Mouse (Mus musculus): Measurements from ENCODE around the gene Isoc2a. TPM values are rescaled to one million over a fixed set of nuclear protein-coding genes. Genes with fewer than 3 reads are reported as not detected.
A peak's percentile ranks its signal among the peaks of the same experiment; 100 is the strongest.

The Isoc2a gene
- total and polyA plus RNA-seq, 2 experiments = 63.5 to 110 TPM

DNA sequence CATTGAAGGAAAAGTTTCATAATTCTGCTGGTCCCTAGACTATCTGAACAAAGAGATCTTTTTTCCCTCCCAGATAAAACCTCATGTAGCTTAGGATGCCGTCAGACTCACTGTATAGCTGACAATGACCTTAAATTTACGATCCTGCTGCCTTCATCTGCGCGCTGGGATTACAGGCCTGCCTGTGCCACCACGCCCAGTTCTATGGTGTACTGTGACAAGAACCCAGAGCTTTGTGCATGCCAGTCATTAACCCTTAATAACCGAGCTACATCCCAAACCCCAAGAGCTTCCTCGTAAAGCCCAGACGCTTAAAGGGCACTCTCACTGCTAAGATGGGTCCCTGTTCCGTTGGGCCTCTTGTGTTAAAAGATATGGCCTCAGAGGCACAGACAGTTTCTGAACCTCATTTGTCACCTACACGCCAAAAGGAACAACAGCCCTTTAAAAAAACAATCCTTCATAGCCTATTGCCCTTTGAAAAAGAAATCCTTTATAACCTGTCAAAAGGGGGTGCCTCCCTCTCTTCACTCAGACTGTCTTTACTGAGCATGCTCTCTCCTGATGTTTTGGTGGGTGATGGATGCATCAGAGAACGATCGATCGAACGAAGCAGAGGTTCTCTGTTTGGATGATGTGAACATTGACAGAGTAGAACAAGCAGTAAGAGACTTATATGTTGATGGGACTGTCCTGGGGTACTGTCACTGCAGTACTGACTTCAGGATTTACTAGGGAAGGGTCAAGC, 38.9 kb downstream of the Isoc2a start:
- peak overlapping the region; percentile 60 for H3K9ac ChIP-seq (ENCODE audit: low read depth, low read length)
- DNase-seq (ENCODE audit: extremely low read depth, low read depth, low spot score) = no peak
- 17% methylated on average over 14 of the region's 14 CpGs for WGBS
- H3K27me3 ChIP-seq (ENCODE audit: control insufficient read depth, insufficient read depth, low read length) = no peaks in the 10 kb centered on the region
- H3K4me1 ChIP-seq (ENCODE audit: control insufficient read depth, insufficient read depth, low read length) = peaks cover 13% of the 10 kb centered on the region
- H3K4me3 ChIP-seq (ENCODE audit: insufficient read depth, low read depth, low read length) = peak overlapping the region; percentile 95
- peaks cover 3% of the 10 kb centered on the region; the same call in 1 of the 2 replicates for H3K36me3 ChIP-seq (ENCODE audit: control insufficient read depth, insufficient read depth, low read length)
- no peak overlapping the region; the same call in 1 of the 2 replicates for H3K27ac ChIP-seq (replicated peaks; ENCODE audit: insufficient read depth, low read depth, low read length)
- TF ChIP-seq POLR2A (IDR thresholded peaks at IDR 0.05; ENCODE audit: extremely low read depth, insufficient read depth, low read length) (no peak), CTCF (IDR thresholded peaks at IDR 0.05; ENCODE audit: low read depth, low read length) (no peak)
- H3K79me2 ChIP-seq (ENCODE audit: control insufficient read depth, insufficient read depth, low read length) = peaks cover 14% of the 10 kb centered on the region; the same call in 1 of the 2 replicates

DNA sequence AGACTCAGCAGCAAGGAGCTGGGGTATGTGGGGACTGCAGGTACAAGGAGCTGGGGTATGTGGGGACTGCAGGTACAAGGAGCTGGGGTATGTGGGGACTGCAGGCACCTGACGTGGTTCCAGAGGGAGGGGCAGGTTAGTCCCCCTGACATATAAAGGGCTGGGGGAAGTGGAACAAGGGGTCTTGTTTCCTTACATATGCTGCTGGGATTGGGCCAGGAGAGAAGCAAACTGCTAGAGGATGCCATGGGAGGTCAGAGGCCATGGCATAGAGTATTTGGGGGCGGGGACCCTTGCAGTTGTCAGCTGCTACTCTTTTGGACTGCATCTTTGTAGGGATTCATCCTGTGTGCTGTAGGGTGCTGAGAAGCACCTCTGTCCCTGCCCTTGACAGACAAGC, 40.5 kb downstream of the Isoc2a start:
- 95% methylated on average over 2 of the region's 2 CpGs for WGBS
- no peak overlapping the region for H3K4me3 ChIP-seq (ENCODE audit: insufficient read depth, low read depth, low read length)
- peaks cover 3% of the 10 kb centered on the region; the same call in 1 of the 2 replicates for H3K36me3 ChIP-seq (ENCODE audit: control insufficient read depth, insufficient read depth, low read length)
- TF ChIP-seq POLR2A (IDR thresholded peaks at IDR 0.05; ENCODE audit: extremely low read depth, insufficient read depth, low read length) = no peak
- TF ChIP-seq CTCF (IDR thresholded peaks at IDR 0.05; ENCODE audit: low read depth, low read length) = no peak
- H3K27ac ChIP-seq (replicated peaks; ENCODE audit: insufficient read depth, low read depth, low read length) = no peak overlapping the region
- no peak overlapping the region for H3K9ac ChIP-seq (ENCODE audit: low read depth, low read length)
- no peak for DNase-seq (ENCODE audit: extremely low read depth, low read depth, low spot score)
- H3K4me1 ChIP-seq (ENCODE audit: control insufficient read depth, insufficient read depth, low read length) = peaks cover 13% of the 10 kb centered on the region
- H3K27me3 ChIP-seq (ENCODE audit: control insufficient read depth, insufficient read depth, low read length) = no peaks in the 10 kb centered on the region
- H3K79me2 ChIP-seq (ENCODE audit: control insufficient read depth, insufficient read depth, low read length) = peaks cover 14% of the 10 kb centered on the region; the same call in 1 of the 2 replicates

GRCm38 (mm10) chr7:4918681-4919080, 41.7 kb downstream of the Isoc2a start:
- WGBS = 97% methylated on average over 15 of the region's 15 CpGs
- DNase-seq (ENCODE audit: extremely low read depth, low read depth, low spot score) = no peak
- Histone ChIP-seq H3K9ac (ENCODE audit: low read depth, low read length) (no peak overlapping the region), H3K4me1 (ENCODE audit: control insufficient read depth, insufficient read depth, low read length) (peaks cover 13% of the 10 kb centered on the region), H3K4me3 (ENCODE audit: insufficient read depth, low read depth, low read length) (no peak overlapping the region), H3K36me3 (ENCODE audit: control insufficient read depth, insufficient read depth, low read length) (peaks cover 3% of the 10 kb centered on the region; the same call in 1 of the 2 replicates), H3K27ac (replicated peaks; ENCODE audit: insufficient read depth, low read depth, low read length) (no peak overlapping the region), H3K79me2 (ENCODE audit: control insufficient read depth, insufficient read depth, low read length) (peaks cover 14% of the 10 kb centered on the region; the same call in 1 of the 2 replicates), H3K27me3 (ENCODE audit: control insufficient read depth, insufficient read depth, low read length) (peaks cover under 1% of the 10 kb centered on the region; the same call in 1 of the 2 replicates)
- TF ChIP-seq CTCF (IDR thresholded peaks at IDR 0.05; ENCODE audit: low read depth, low read length) = no peak
- no peak for TF ChIP-seq POLR2A (IDR thresholded peaks at IDR 0.05; ENCODE audit: extremely low read depth, insufficient read depth, low read length)

GRCm38 (mm10) chr7:4919096-4919495, 42.1 kb downstream of the Isoc2a start:
- TF ChIP-seq CTCF (IDR thresholded peaks at IDR 0.05; ENCODE audit: low read depth, low read length) (no peak), POLR2A (IDR thresholded peaks at IDR 0.05; ENCODE audit: extremely low read depth, insufficient read depth, low read length) (no peak)
- no peak overlapping the region for H3K4me3 ChIP-seq (ENCODE audit: insufficient read depth, low read depth, low read length)
- no peak overlapping the region for H3K9ac ChIP-seq (ENCODE audit: low read depth, low read length)
- peaks cover 5% of the 10 kb centered on the region for H3K27me3 ChIP-seq (ENCODE audit: control insufficient read depth, insufficient read depth, low read length)
- H3K4me1 ChIP-seq (ENCODE audit: control insufficient read depth, insufficient read depth, low read length) = peaks cover 15% of the 10 kb centered on the region
- 90% methylated on average over 20 of the region's 21 CpGs for WGBS
- H3K36me3 ChIP-seq (ENCODE audit: control insufficient read depth, insufficient read depth, low read length) = peaks cover 3% of the 10 kb centered on the region; the same call in 1 of the 2 replicates
- H3K79me2 ChIP-seq (ENCODE audit: control insufficient read depth, insufficient read depth, low read length) = peaks cover 14% of the 10 kb centered on the region; the same call in 1 of the 2 replicates
- H3K27ac ChIP-seq (replicated peaks; ENCODE audit: insufficient read depth, low read depth, low read length) = no peak overlapping the region
- DNase-seq (ENCODE audit: extremely low read depth, low read depth, low spot score) = no peak

DNA sequence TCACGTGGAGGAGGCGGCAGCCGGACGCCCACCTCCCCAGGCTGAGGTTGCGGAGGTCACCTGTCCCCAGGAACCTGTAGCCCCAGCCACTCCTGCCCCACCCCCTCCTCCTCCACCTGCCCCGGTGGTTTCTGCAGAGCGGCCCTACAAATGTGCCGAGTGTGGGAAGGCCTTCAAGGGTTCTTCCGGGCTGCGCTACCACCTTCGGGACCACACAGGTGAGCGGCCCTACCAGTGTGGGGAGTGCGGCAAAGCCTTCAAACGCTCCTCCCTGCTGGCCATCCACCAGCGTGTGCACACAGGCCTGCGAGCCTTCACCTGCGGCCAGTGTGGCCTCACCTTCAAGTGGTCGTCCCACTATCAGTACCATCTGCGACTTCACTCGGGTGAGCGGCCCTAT, 43.0 kb downstream of the Isoc2a start:
- H3K4me1 ChIP-seq (ENCODE audit: control insufficient read depth, insufficient read depth, low read length) = peaks cover 11% of the 10 kb centered on the region
- no peak overlapping the region for H3K9ac ChIP-seq (ENCODE audit: low read depth, low read length)
- H3K36me3 ChIP-seq (ENCODE audit: control insufficient read depth, insufficient read depth, low read length) = peaks cover 3% of the 10 kb centered on the region; the same call in 1 of the 2 replicates
- peaks cover 6% of the 10 kb centered on the region for H3K27me3 ChIP-seq (ENCODE audit: control insufficient read depth, insufficient read depth, low read length)
- H3K27ac ChIP-seq (replicated peaks; ENCODE audit: insufficient read depth, low read depth, low read length) = no peak overlapping the region
- DNase-seq (ENCODE audit: extremely low read depth, low read depth, low spot score) = no peak
- H3K4me3 ChIP-seq (ENCODE audit: insufficient read depth, low read depth, low read length) = no peak overlapping the region
- 96% methylated on average over 21 of the region's 21 CpGs for WGBS
- peaks cover 14% of the 10 kb centered on the region; the same call in 1 of the 2 replicates for H3K79me2 ChIP-seq (ENCODE audit: control insufficient read depth, insufficient read depth, low read length)
- TF ChIP-seq CTCF (IDR thresholded peaks at IDR 0.05; ENCODE audit: low read depth, low read length) (no peak), POLR2A (IDR thresholded peaks at IDR 0.05; ENCODE audit: extremely low read depth, insufficient read depth, low read length) (no peak)

GRCm38 (mm10) chr7:4920496-4920895, 43.5 kb downstream of the Isoc2a start:
- 96% methylated on average over 19 of the region's 19 CpGs for WGBS
- Histone ChIP-seq H3K4me3 (ENCODE audit: insufficient read depth, low read depth, low read length) (no peak overlapping the region), H3K9ac (ENCODE audit: low read depth, low read length) (no peak overlapping the region), H3K79me2 (ENCODE audit: control insufficient read depth, insufficient read depth, low read length) (peaks cover 14% of the 10 kb centered on the region; the same call in 1 of the 2 replicates), H3K4me1 (ENCODE audit: control insufficient read depth, insufficient read depth, low read length) (peaks cover 11% of the 10 kb centered on the region), H3K27ac (replicated peaks; ENCODE audit: insufficient read depth, low read depth, low read length) (no peak overlapping the region), H3K27me3 (ENCODE audit: control insufficient read depth, insufficient read depth, low read length) (peaks cover 6% of the 10 kb centered on the region), H3K36me3 (ENCODE audit: control insufficient read depth, insufficient read depth, low read length) (peaks cover 3% of the 10 kb centered on the region; the same call in 1 of the 2 replicates)
- TF ChIP-seq CTCF (IDR thresholded peaks at IDR 0.05; ENCODE audit: low read depth, low read length) (no peak), POLR2A (IDR thresholded peaks at IDR 0.05; ENCODE audit: extremely low read depth, insufficient read depth, low read length) (no peak)
- no peak for DNase-seq (ENCODE audit: extremely low read depth, low read depth, low spot score)

All from liver, adult 2 months (tissue).